Mouse (Mus musculus): ENCODE data around the gene Gprc5d.
A peak's percentile ranks its signal among the peaks of the same experiment; 100 is the strongest.

Gprc5d gene

DNA sequence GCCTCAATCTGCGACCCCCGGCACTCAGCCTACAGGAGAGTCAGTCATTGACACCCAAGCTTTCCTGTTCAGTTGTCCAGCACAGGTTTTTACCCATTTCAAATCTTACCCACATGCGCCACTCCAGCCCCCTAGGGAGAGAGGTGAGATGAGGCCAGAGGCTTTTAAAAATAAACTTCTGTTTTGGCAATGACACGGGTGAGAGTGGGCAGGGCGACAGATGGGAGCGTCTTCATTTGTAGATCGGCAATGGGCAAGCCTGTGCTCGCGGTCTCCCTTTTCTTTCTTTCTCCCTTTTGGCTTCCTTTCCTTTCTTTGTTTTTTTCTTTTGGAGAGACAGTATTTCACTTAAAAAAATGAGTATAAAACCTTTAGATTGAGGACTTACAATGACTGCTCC, 15.4 kb upstream of the Gprc5d start:
- no peak for DNase-seq

DNA sequence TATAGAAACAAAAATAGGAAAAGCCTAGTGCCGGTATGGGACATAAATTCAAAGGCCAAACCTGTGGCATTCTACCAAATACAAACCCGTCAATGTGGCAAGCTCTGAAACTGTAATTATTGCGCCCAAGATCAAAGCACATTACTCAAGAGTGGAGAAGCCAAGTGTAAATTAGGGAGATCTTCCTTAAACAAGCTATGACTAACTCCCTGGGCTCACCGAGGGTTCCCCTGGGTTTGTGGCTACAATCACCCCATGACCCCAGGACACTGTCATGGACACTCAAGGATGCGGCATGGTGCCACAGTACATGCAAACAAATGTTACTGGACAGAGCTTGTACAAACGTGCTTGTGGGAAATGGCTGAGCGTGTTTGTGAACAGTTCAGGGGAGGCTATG, 15.0 kb upstream of the Gprc5d start:
- DNase-seq: no peak

- DNase-seq: no peak
These were observed 6.8 kb upstream of the Gprc5d start for GRCm38 (mm10) chr6:135124755-135125380.

DNA sequence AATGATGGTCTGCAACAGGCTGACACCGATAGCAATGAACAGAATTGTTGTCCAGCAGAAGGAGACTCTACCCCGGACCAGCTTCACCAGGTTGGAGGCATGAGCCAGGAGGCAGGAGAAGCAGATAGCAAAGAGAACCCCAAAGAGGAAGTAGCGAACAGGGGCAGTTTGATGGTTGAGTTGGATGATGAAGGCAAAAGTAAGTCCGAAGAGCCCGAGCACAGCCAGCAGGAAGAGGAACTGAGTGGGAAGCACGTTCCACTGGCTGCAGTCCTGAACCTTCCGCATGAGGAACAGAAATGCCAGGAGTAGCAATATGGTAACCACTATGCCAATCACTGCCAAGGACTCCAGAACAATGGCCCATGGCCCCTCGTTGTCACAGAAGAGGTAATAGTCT, 1.6 kb downstream of the Gprc5d start:
- DNase-seq: no peak

DNA sequence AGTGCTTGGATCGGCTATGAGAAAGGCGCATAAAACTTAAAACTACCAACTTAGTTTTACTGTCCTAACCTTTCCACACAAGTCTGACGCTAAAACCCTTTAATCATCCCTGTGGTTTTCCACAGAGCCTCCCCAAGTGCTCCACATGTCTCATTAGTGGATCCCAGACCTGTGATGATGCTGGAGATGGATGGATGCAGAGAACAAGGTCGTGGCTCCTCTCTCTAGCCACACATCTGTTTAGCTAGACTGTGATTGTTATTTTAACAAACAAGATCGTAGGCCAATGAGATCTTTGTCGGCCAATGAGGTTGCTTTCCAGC, 5.0 kb downstream of the Gprc5d start:
- DNase-seq: no peak

GRCm38 (mm10) chr6:135112411-135113113, 5.5 kb downstream of the Gprc5d start:
- DNase-seq: no peak

DNA sequence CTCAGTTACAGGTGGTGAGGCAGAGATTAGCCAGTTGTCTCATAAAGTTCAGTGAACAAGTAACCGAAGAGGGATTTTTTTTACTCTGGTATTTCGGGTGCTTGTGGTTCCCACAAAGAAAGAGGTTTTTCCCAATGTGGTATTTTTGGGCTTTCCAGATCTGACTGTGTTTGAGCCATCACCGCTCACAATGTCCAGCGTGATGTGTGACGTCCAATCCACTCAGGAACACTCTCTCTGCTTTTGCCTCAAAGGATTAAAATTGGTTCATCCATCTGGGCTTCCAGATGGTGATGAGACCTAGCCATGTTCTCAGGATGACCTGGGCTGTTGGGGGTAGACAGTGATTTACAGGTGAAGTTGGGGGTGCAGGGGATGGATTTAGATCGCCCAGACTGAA, 11.1 kb downstream of the Gprc5d start:
- no peak for DNase-seq

DNA sequence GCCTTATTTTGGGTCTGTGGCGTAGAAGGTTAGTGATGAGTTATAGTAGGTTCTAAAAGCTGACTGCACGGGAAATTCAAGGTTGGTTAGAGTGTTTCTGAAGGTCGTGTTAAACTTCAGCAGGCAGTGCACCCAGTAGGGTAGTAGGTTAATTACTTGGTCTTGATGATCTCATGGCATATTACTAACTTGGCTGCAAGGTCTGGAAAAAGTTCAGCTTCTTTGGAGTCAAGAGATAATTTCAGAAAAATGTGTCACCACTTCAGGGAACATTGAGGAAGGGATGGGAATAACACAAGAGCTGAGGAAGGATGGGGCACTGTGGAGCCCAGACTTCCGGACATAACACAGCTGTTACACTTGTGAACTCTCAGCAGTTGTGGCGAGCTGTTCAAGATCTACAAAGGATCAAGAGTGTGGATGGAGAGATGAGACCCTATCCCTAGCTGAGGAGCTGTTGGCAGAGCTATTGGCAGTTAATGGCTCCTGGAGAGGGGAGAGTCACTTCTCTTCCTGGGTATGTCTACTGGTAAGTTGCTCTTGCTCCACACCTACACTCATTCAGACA, 15.3 kb downstream of the Gprc5d start:
- DNase-seq: no peak

DNA sequence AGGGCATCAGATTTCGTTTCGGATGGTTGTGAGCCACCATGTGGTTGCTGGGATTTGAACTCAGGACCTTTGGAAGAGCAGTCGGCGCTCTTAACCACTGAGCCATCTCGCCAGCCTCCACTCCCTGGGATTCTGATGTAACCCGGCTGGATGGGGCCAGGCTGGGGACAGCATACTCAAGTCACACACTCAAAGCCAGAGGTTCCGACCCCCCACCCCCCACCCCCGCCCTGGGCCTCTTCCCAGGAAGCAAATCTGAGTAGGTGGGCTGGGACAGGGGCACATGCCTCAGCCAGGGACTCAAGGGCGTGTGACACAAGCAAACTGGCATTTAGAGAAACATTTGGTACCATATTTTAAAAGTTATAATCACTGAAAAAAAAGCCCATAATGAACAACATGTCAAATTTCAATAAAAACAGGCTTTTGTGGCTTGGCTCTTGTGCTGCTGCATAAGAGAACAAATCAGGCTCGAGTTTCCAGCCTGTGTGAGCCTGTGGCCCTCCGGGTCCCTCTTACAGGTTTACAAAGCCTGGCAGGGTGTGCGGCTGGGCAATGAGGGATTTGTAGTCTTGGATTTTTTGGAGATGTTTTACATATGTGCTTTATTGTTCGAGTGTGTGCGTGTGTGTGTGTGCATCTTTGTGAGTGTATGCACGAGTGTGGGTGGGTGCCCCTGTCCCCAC, 17.2 kb downstream of the Gprc5d start:
- DNase-seq: no peak

- no peak for DNase-seq
These were observed 25.1 kb downstream of the Gprc5d start for GRCm38 (mm10) chr6:135092798-135093470.

DNA sequence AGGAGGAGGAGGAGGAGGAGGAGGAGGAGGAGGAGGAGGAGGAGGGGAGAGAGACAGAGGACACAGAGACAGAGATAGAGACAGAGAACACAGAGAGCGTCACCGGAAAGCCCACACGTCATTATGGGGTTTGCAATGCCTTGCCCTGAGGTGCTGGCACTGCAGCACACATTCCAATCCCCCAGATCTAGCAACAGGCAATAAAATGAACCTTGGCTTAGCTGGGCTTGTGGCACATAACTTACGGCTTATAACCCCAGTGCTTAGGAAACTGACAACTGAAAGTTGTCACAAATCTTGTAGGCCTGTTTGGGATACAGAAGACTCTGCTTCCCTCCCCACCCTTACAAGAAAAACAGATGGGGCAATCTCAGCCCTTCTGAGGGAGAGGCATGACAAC, 27.4 kb downstream of the Gprc5d start:
- no peak for DNase-seq

DNA sequence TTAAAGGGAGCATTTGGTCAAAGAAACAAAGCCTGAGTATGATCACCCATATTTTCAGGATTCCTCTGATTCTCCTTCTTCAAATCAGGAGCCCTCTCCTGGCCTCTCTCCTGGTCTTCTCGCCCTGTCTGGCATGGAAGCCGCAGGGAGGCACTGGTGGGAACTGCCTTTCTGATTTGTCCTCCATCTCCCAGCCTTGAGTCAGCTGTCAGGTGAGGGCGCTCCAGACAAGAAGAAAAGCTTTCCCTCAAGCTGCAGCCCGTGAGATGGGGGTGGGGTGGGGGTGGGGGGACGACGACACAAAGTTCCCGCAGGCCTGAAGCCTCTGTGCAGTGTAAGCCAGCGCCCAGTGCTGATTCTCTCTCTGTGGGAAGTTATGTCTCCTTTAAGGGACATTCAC, 28.3 kb downstream of the Gprc5d start:
- DNase-seq: no peak

DNA sequence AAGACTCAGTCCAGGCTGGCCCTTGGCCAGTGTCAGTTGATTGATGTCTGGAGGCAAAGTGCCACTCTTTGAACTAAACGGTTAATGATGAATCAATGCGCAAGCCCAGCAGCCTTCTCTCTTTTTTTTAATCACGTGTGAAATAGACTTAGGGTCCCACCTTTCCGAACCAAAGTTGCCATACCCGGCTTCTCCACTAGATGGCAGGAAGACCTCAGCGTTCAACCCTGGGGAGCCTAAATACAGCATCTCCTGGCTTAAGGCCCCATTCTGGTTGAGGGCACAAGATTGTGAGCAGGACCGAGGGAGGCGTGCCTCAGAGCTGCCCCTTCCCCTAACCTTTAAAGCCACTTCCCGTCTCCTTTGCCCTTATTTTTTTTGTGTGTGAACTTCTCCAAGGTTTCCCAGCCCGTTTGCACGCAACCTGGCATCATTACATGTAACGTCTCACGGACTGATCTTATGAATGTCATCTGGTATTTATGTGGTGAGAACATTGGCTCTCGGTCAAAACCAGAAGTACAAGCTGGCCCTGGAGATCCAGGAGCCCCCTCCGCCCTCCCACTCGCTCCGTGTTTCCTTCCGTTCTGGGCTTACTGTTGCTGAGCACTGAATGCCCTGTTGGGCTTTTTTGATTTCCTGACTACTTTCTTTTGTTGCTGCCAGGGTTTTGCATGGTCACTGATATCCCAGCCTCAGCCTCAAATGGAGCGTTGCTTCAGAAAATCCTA, 30.2 kb downstream of the Gprc5d start:
- DNase-seq: peak; percentile 47

DNA sequence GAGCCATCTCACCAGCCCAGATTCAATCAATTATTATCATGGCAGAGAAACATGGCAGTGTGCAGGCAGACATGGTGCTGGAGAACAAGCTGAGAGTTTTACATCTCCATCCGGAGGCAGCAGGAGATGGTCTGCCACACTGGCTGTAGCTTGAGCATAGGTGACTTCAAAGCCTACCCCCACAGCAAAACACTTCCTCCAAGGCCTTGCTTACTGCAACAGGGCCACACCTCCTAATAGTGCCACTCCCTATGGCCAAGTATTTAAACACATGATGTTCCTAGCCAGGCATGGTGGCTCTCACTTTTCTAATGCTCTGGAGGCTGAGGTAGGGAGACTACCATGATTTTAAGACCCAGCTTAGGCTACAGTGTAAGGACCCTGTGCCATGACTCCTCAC, 32.4 kb downstream of the Gprc5d start:
- no peak for DNase-seq

DNA sequence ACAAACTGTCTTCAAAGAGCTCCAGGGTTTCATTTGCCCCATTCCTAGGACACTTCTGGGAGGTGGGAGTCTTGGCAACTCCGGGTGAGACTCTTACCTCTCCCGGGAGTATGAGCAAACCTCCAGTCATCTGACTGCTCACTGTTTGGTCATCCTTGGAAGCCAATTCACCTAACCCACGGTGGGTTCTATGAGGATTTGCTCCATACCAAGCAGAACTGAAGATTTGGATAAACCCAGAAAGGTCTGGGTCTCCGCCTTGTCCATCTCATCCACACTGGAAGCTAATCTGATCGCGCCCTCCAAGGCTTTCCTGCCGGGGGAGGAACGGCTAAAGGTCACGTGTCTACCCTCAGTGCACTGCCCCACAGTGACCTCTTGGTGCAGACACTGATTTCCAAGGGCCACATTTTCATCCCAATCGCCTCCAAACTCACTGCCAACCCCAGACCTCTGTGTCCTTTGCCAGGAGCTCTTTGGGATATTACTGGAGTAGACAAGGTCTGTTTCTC, 34.0 kb downstream of the Gprc5d start:
- no peak for DNase-seq

DNA sequence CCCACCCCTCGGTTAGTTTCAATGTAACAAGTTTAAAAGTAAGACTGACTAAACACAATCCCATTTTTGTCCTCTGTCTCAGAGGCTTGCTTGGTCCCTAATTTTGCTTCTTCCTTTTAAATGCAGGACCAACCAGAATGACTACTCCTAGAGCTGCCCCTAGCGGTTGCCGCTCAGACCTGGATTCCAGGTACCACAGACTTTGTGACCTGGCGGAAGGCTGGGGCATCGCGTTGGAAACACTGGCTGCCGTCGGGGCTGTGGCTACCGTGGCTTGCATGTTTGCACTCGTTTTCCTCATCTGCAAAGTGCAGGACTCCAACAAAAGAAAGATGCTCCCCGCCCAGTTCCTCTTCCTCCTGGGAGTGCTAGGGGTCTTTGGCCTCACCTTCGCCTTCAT, 39.7 kb downstream of the Gprc5d start:
- DNase-seq: no peak

DNA sequence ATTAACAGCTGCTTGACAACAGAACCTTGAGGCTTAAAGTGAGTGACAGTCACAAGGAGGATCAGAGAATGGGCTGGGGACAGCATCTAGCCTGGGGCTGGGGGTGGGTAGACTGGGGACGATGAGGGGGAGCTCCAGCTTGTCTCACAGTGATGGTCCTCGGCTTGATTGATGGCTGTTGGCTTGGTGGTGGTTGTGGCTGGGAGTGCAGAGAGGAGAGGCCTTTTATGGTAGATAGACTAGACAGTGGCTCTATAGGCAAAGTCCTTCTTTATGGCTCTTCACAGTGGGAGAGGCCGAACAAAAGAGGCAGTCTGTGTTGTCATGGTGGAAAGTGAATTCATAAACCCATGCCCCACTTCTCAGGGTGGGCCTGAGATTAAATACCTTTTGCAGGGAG, 41.9 kb downstream of the Gprc5d start:
- DNase-seq: no peak

DNA sequence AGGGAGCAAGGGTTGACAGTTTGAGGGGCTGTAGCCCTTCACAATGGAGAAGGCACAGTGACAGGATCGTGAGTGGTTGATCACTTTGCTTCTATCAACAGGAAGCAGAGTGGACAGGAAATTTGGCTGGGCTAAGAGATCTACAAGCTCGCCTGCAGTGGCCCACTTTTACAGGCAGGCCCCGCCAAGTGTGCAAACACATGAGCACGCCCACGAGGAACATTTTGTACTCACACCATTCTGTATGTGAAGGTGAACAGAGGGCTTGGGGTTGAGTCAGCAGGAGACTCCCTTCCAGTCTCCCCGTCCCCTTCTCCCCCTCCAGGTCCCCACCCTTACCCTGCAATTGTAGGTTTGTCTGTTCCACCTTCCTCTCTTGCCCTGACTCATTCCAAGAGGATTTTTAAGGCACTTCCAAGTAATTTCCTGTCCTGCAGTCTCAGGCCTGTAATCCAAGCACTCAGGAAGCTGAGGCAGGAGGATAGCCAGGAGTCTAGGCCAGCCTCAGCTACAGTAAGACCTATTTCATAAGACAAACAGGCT, 43.6 kb downstream of the Gprc5d start:
- no peak for DNase-seq

GRCm38 (mm10) chr6:135070347-135070746, 47.7 kb downstream of the Gprc5d start:
- DNase-seq: no peak

DNA sequence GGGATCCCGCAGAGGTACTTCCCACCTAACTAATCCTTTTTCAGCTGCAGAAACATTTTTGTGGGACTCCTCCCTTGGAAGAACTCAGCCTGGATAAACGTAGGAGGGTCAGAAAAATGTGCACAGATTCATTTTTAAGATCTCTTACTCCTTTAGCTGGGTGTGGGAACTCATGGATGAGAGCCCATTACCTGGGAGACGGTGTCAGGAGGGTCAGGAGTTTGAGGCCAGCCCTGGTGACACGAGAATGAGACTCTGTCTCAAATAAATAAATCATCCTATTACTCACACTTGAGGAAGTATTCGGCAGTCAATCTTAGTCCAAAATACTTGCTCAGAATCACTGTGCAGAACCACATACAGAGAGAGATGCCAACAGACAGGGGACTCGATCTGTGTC, 48.2 kb downstream of the Gprc5d start:
- DNase-seq: no peak

GRCm38 (mm10) chr6:135068221-135068620, 49.9 kb downstream of the Gprc5d start:
- DNase-seq: no peak

DNA sequence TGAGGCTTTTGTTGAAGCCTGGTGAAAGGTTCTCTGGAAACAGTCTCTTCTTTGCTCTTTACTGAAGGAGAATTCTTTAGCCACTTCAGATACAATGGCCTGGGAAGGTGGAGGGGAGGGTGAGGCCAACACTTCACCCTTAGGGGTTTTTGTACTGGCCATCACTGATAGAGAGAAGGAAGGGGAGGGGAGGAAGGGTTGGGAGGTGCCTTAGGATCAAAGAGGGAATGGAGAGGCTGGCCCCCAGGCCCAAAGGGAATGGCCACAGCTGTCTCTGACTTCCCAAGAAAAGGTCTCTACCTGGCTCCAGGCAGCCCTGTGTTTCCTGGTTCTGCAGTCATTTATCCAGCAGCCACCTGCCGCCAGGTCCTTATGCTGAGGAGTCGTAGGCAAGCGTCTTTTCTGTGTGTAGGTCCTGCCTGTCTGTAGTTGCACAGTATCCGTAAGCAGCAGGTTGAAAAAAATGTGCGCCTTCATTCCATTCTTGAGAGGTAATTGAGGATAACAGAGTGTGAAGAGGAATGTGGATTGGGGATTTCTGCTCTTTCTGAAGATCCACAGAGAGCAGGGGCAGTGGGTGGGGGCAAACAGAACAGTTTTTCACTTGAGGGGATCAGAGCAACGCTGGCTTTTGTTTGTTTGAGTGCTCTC, 51.2 kb downstream of the Gprc5d start:
- no peak for DNase-seq

All from cerebellum, adult 9-11 months (tissue).